Mouse (Mus musculus) kidney, adult 2 months (tissue): ENCODE data around the gene Smc5.

ENCODE experiments used
- CTCF ChIP-seq: fragments of 200-500 bp; conservative IDR thresholded peaks from 2 replicates; pipeline ENCODE4 v1.5.1; 2011; ENCODE audit warnings: low read depth, mild to moderate bottlenecking, control low read depth, low read length, moderate library complexity, mixed read lengths; ENCODE audit not compliant: insufficient read depth, insufficient read length
- POLR2A ChIP-seq: fragments of 200-500 bp; IDR thresholded peaks from one replicate; pipeline ENCODE4 v1.6.1; 2011; ENCODE audit warnings: low read depth, low read length, control low read depth

- TF ChIP-seq CTCF (no peak), POLR2A (no peak)
Observed at GRCm38 (mm10) chr19:23297191-23297590, 23.5 kb upstream of the Smc5 start.
